Mouse (Mus musculus): Measurements from ENCODE around the gene Mocs1.

Gene Mocs1

GRCm38 (mm10) chr17:49475174-49475573 is 47.0 kb downstream of the Mocs1 start:
- DNase-seq (ENCODE audit: extremely low read depth, insufficient read length, low spot score): no peak

DNA sequence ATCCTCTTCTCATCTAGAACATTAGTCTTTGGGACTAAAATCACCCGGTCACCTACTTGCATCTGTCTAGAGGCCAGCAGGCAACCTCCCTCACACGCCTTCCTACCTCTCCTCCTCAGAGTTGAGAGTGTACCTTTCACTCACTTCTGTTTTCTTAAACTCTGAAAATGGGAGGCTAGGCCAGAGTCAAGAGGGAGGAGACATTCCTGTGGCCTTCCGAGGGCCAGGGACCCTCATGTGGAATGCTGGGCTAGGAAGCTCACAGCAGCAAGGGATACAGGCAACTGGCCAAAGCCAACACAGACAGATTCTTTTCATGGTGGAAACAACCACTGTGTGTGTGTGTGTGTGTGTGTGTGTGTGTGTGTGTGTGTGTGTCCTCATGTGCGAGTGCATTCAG is 49.2 kb downstream of the Mocs1 start:
- peak; percentile 79 for DNase-seq (ENCODE audit: extremely low read depth, insufficient read length, low spot score)

GRCm38 (mm10) chr17:49481876-49482275 is 53.7 kb downstream of the Mocs1 start:
- no peak for DNase-seq (ENCODE audit: extremely low read depth, insufficient read length, low spot score)

- no peak for DNase-seq (ENCODE audit: extremely low read depth, insufficient read length, low spot score)
Measured at GRCm38 (mm10) chr17:49484435-49484834, 56.3 kb downstream of the Mocs1 start.

DNA sequence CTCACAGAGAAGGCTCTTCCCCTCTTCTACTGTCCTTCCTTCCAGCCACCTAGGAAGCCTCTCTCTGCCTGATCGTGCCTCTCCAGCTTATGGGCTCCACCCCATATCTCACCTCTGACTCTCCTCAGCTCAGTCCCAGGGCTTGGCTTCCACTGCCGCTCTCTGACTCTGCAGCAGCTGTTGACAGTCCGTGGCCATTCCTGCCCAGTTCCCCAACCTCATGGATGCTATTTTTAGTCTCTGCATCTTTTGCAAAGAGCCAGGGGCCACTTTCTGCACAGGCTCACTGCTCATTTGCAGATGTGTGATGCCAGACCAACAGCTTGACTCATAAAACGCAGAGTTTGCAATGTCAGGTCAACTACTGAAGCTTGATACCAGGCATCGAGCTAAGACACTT is 60.9 kb downstream of the Mocs1 start:
- peak; percentile 53 for DNase-seq (ENCODE audit: extremely low read depth, insufficient read length, low spot score)

GRCm38 (mm10) chr17:49493276-49493675 is 65.1 kb downstream of the Mocs1 start:
- DNase-seq (ENCODE audit: extremely low read depth, insufficient read length, low spot score): peak; percentile 37

DNA sequence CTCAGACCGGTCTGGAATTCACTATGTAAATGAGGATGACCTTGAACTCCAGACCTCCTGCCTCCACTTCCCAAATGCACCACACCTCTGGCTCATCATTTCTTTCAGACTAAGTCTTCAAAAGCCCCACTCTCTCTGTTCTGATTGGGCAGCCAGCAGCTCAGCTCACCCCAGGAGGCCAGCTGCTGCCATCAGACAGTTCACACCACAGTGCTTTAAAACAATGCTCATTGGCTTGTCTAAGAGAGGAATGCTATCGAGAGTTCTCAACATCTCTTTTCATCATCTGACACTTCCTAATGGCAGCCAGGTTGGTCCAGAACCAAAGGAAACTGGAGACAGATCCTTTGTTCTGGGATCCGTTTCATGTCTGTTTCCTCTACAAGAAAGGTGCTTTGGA is 70.0 kb downstream of the Mocs1 start:
- no peak for DNase-seq (ENCODE audit: extremely low read depth, insufficient read length, low spot score)

DNA sequence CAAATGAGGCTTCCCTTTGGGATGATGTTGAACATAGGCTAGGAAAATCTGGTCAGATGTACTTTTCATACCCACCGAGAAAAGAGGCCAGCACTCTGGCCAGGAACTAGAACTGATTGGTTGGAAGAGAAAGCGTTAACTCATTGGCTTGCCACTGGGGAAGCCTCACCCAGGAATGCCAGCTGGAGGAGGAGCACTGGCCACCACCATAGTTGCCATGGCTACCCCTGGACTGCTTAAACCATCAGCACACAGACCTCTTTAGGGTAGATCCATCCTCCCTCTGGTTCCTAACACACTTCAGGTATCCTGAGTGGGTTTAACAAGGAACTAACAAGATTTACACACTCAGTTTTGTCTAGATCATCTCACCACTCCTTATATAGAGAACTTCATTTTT is 71.5 kb downstream of the Mocs1 start:
- DNase-seq (ENCODE audit: extremely low read depth, insufficient read length, low spot score): no peak

- DNase-seq (ENCODE audit: extremely low read depth, insufficient read length, low spot score): no peak
Measured at GRCm38 (mm10) chr17:49500234-49500633, 72.1 kb downstream of the Mocs1 start.

- DNase-seq (ENCODE audit: extremely low read depth, insufficient read length, low spot score): no peak
Measured at GRCm38 (mm10) chr17:49503246-49503900, 75.2 kb downstream of the Mocs1 start.
